Mouse (Mus musculus): ENCODE results near the gene Cplx3. TPM values are rescaled to one million over a fixed set of nuclear protein-coding genes. Genes with fewer than 3 reads are reported as not detected.
A peak's percentile ranks its signal among the peaks of the same experiment; 100 is the strongest.

Gene Cplx3
- polyA plus RNA-seq, 1 experiment from 2014 or later: 3.1 TPM

GRCm38 (mm10) chr9:57560263-57560662, 45.8 kb downstream of the Cplx3 start:
- Histone ChIP-seq H3K4me1 (ENCODE audit: control insufficient read depth, insufficient read depth, low read length) (peaks cover 8% of the 10 kb centered on the region), H3K27ac (ENCODE audit: low read depth, low read length) (peak overlapping the region; percentile 42; the same call in 1 of the 2 replicates), H3K27me3 (ENCODE audit: control insufficient read depth, insufficient read depth, low read length) (no peaks in the 10 kb centered on the region), H3K9me3 (ENCODE audit: control insufficient read depth, low read length) (no peaks in the 10 kb centered on the region), H3K4me2 (peak overlapping the region; percentile 81), H3K9ac (ENCODE audit: low read length) (peak overlapping the region; percentile 79), H3K4me3 (ENCODE audit: low read depth, low read length) (peak overlapping the region; percentile 74), H3K36me3 (ENCODE audit: control insufficient read depth, insufficient read depth, low read length) (no peaks in the 10 kb centered on the region)
- DNase-seq (ENCODE audit: low spot score, missing footprints) (no peak), ATAC-seq (ENCODE audit: low FRiP score) (no peak)
- WGBS: 30% methylated on average over 7 of the region's 7 CpGs

- ATAC-seq (ENCODE audit: low FRiP score) (no peak), DNase-seq (ENCODE audit: low spot score, missing footprints) (no peak)
- Histone ChIP-seq H3K4me1 (ENCODE audit: control insufficient read depth, insufficient read depth, low read length) (peaks cover 8% of the 10 kb centered on the region), H3K4me3 (ENCODE audit: low read depth, low read length) (no peak overlapping the region), H3K27ac (ENCODE audit: low read depth, low read length) (no peak overlapping the region), H3K9me3 (ENCODE audit: control insufficient read depth, low read length) (no peaks in the 10 kb centered on the region), H3K27me3 (ENCODE audit: control insufficient read depth, insufficient read depth, low read length) (no peaks in the 10 kb centered on the region), H3K4me2 (no peak overlapping the region), H3K36me3 (ENCODE audit: control insufficient read depth, insufficient read depth, low read length) (no peaks in the 10 kb centered on the region), H3K9ac (ENCODE audit: low read length) (no peak overlapping the region)
- WGBS: 79% methylated on average over 2 of the region's 2 CpGs
Measured at GRCm38 (mm10) chr9:57559568-57559967, 46.5 kb downstream of the Cplx3 start.

DNA sequence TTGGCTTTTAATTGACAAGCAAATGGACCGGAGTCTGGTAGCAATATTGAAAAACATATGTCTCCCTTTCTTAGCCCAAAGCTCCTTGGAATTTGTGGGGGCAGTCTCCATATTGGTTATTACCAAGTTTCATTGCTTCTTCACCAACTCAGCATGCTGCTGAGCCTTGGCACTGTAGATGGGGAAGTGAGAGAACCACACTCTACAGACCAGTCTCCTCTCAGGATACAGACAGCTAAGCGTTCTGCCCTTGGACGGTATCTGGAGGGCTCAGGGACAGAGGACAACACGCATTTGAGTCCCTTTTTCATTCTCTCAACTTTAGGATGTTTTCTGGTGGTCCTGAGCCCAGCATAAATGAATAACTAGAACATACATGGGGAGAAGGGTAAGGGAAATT, 47.5 kb downstream of the Cplx3 start:
- no peak overlapping the region for H3K4me2 ChIP-seq
- no peak overlapping the region for H3K4me3 ChIP-seq (ENCODE audit: low read depth, low read length)
- H3K27me3 ChIP-seq (ENCODE audit: control insufficient read depth, insufficient read depth, low read length): no peaks in the 10 kb centered on the region
- H3K27ac ChIP-seq (ENCODE audit: low read depth, low read length): no peak overlapping the region
- no peaks in the 10 kb centered on the region for H3K9me3 ChIP-seq (ENCODE audit: control insufficient read depth, low read length)
- no peak for ATAC-seq (ENCODE audit: low FRiP score)
- H3K4me1 ChIP-seq (ENCODE audit: control insufficient read depth, insufficient read depth, low read length): peaks cover 8% of the 10 kb centered on the region
- no peak overlapping the region for H3K9ac ChIP-seq (ENCODE audit: low read length)
- H3K36me3 ChIP-seq (ENCODE audit: control insufficient read depth, insufficient read depth, low read length): no peaks in the 10 kb centered on the region
- 81% methylated on average over 4 of the region's 4 CpGs for WGBS
- no peak for DNase-seq (ENCODE audit: low spot score, missing footprints)

GRCm38 (mm10) chr9:57557215-57557614, 48.9 kb downstream of the Cplx3 start:
- Histone ChIP-seq H3K9me3 (ENCODE audit: control insufficient read depth, low read length) (no peaks in the 10 kb centered on the region), H3K27me3 (ENCODE audit: control insufficient read depth, insufficient read depth, low read length) (no peaks in the 10 kb centered on the region), H3K4me1 (ENCODE audit: control insufficient read depth, insufficient read depth, low read length) (peaks cover 8% of the 10 kb centered on the region), H3K9ac (ENCODE audit: low read length) (no peak overlapping the region), H3K4me3 (ENCODE audit: low read depth, low read length) (no peak overlapping the region), H3K4me2 (no peak overlapping the region), H3K36me3 (ENCODE audit: control insufficient read depth, insufficient read depth, low read length) (no peaks in the 10 kb centered on the region), H3K27ac (ENCODE audit: low read depth, low read length) (no peak overlapping the region)
- ATAC-seq (ENCODE audit: low FRiP score): no peak
- WGBS: 68% methylated on average over 3 of the region's 3 CpGs
- no peak for DNase-seq (ENCODE audit: low spot score, missing footprints)

GRCm38 (mm10) chr9:57554753-57555152, 51.3 kb downstream of the Cplx3 start:
- Histone ChIP-seq H3K9ac (ENCODE audit: low read length) (no peak overlapping the region), H3K36me3 (ENCODE audit: control insufficient read depth, insufficient read depth, low read length) (peaks cover 5% of the 10 kb centered on the region), H3K27ac (ENCODE audit: low read depth, low read length) (no peak overlapping the region), H3K4me2 (no peak overlapping the region), H3K27me3 (ENCODE audit: control insufficient read depth, insufficient read depth, low read length) (no peaks in the 10 kb centered on the region), H3K9me3 (ENCODE audit: control insufficient read depth, low read length) (no peaks in the 10 kb centered on the region), H3K4me3 (ENCODE audit: low read depth, low read length) (no peak overlapping the region), H3K4me1 (ENCODE audit: control insufficient read depth, insufficient read depth, low read length) (peaks cover 3% of the 10 kb centered on the region; the same call in 1 of the 2 replicates)
- ATAC-seq (ENCODE audit: low FRiP score): no peak
- 44% methylated on average over 3 of the region's 3 CpGs for WGBS
- no peak for DNase-seq (ENCODE audit: low spot score, missing footprints)

- H3K36me3 ChIP-seq (ENCODE audit: control insufficient read depth, insufficient read depth, low read length): peaks cover 13% of the 10 kb centered on the region
- no peak overlapping the region for H3K4me2 ChIP-seq
- H3K4me1 ChIP-seq (ENCODE audit: control insufficient read depth, insufficient read depth, low read length): peaks cover 3% of the 10 kb centered on the region; the same call in 1 of the 2 replicates
- H3K27me3 ChIP-seq (ENCODE audit: control insufficient read depth, insufficient read depth, low read length): no peaks in the 10 kb centered on the region
- no peak overlapping the region for H3K9ac ChIP-seq (ENCODE audit: low read length)
- DNase-seq (ENCODE audit: low spot score, missing footprints): no peak
- no peak overlapping the region for H3K27ac ChIP-seq (ENCODE audit: low read depth, low read length)
- H3K4me3 ChIP-seq (ENCODE audit: low read depth, low read length): no peak overlapping the region
- no peak for ATAC-seq (ENCODE audit: low FRiP score)
- 68% methylated on average over 11 of the region's 11 CpGs for WGBS
- H3K9me3 ChIP-seq (ENCODE audit: control insufficient read depth, low read length): no peaks in the 10 kb centered on the region
Measured at GRCm38 (mm10) chr9:57553119-57553518, 53.0 kb downstream of the Cplx3 start.

DNA sequence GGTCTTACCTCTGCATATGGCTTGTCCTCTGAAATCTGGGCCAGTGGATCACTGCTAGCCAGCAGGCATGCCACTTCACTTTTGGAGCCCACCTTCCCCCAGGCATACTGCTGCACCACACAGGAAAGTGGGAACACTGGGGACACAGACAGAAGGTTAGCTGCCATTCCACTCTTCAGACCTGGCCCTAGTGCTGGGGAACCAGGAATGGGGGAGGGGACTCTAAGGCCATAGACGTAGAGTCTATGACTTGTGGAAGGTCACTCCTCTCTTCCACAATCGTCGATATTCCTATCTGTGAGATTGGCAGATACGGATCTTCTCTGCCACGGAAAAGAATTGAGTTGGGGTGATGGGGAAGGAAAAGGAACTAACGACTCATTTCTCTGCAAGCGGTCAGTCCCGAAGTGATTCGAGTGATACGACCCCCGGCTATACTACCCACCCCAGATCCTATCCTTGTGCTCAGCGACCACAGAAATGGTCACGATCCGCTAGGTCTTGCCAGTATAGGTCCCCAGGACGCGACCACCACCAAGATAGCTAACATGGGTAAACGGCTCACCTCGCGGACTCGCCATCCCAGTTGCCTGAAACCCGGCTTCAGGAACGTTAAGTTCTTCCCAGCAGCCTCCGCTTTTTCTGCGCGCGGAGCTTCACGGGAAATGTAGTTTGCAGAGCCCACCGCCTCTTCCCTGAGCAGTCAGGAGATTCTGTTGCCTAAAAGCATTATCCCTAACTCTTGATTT, 53.8 kb downstream of the Cplx3 start, which contains the start of gene Mpi:
Gene Mpi, minus strand, starts transcription at position 625 of the 749 bp plus-strand sequence.
- ATAC-seq (ENCODE audit: low FRiP score): peak; percentile 77
- H3K4me1 ChIP-seq (ENCODE audit: control insufficient read depth, insufficient read depth, low read length): peaks cover 3% of the 10 kb centered on the region; the same call in 1 of the 2 replicates
- H3K4me2 ChIP-seq: peak within 1 kb of the TSS; percentile 67
- no peaks in the 10 kb centered on the region for H3K27me3 ChIP-seq (ENCODE audit: control insufficient read depth, insufficient read depth, low read length)
- H3K9ac ChIP-seq (ENCODE audit: low read length): peak within 1 kb of the TSS; percentile 76
- WGBS: 3% methylated on average over 28 of the region's 28 CpGs
- DNase-seq (ENCODE audit: low spot score, missing footprints): peak; percentile 98
- peaks cover 13% of the 10 kb centered on the region for H3K36me3 ChIP-seq (ENCODE audit: control insufficient read depth, insufficient read depth, low read length)
- H3K27ac ChIP-seq (ENCODE audit: low read depth, low read length): no peak within 1 kb of the TSS
- H3K4me3 ChIP-seq (ENCODE audit: low read depth, low read length): peak within 1 kb of the TSS; percentile 73
- H3K9me3 ChIP-seq (ENCODE audit: control insufficient read depth, low read length): no peaks in the 10 kb centered on the region

DNA sequence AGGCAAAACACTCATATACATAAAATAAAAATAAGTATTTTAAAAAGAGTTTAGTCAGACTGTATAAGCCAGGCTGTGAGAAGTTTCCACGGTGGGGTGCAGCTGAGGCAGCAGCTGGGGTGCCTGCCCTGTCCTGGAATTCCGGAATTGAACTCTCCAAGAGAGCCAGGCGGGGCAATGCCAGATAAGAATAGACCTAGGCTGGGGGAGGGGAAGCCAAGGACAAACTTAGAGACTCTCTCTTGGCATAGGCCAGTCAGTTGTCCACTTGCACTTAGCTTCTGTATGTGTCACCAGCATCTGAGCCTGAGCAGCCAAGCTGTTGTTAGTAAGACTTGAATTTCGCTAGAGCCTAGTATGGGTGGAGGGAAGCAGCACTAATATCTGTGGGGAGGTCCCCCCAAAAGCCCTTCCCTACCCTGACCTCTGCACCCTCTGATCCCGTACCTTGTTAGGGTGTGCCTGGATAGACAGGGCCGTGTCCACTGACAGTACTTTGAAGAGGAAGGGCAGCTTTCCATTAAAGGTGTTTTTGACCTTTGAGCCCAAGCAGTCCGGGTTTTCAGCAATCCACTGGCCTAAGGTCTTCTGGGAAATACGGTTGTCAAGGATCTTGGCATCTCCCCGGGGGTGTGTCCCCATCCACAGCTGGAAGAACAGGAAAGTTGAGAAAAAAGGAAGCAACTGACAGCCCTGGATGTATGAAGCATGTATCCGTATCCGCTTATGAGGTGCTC, 55.8 kb downstream of the Cplx3 start:
- H3K27ac ChIP-seq (ENCODE audit: low read depth, low read length): no peak overlapping the region
- DNase-seq (ENCODE audit: low spot score, missing footprints) (no peak), ATAC-seq (ENCODE audit: low FRiP score) (no peak)
- H3K9me3 ChIP-seq (ENCODE audit: control insufficient read depth, low read length): no peaks in the 10 kb centered on the region
- no peak overlapping the region for H3K4me3 ChIP-seq (ENCODE audit: low read depth, low read length)
- no peak overlapping the region for H3K9ac ChIP-seq (ENCODE audit: low read length)
- peaks cover 3% of the 10 kb centered on the region; the same call in 1 of the 2 replicates for H3K4me1 ChIP-seq (ENCODE audit: control insufficient read depth, insufficient read depth, low read length)
- no peaks in the 10 kb centered on the region for H3K27me3 ChIP-seq (ENCODE audit: control insufficient read depth, insufficient read depth, low read length)
- H3K4me2 ChIP-seq: no peak overlapping the region
- WGBS: 89% methylated on average over 11 of the region's 11 CpGs
- peaks cover 13% of the 10 kb centered on the region for H3K36me3 ChIP-seq (ENCODE audit: control insufficient read depth, insufficient read depth, low read length)
